Mouse (Mus musculus) layer of hippocampus, postnatal 10 days (tissue): Measurements from ENCODE around the gene Slc35c1. TPM values are rescaled to one million over a fixed set of nuclear protein-coding genes. Genes with fewer than 3 reads are reported as not detected.

Experiments
- DNase-seq, 2 experiments: peaks; one replicate each; pipeline ENCODE4 v3.0.0; 2021; ENCODE audit warnings: low spot score in 2 of 2
- total RNA-seq, 2 experiments: library from RNA; stranded (reverse); gene quantifications; 2 replicates each; pipeline ENCODE4 v1.2.3; 2021

The Slc35c1 gene
- total RNA-seq, 2 experiments from 2014 or later = 17.1 to 17.2 TPM

- no peak for DNase-seq
Measured at GRCm38 (mm10) chr2:92405687-92406086, 54.7 kb downstream of the Slc35c1 start.

GRCm38 (mm10) chr2:92404737-92405136 lies 55.6 kb downstream of the Slc35c1 start:
- DNase-seq = no peak

GRCm38 (mm10) chr2:92403776-92404319 lies 56.5 kb downstream of the Slc35c1 start:
- DNase-seq = no peak

Other genes starting within 250 kb of the Slc35c1 start
- 10 to 100 TPM; 37.0 to 41.5 TPM for gene Pex16, start 85.9 kb downstream of the Slc35c1 start, total RNA-seq
- under 1 TPM; 0.45 to 0.64 TPM for gene Large2, start 85.7 kb downstream of the Slc35c1 start, total RNA-seq
- 1 to 10 TPM; 5.1 to 5.7 TPM for gene 1700029I15Rik, start 78.0 kb downstream of the Slc35c1 start, total RNA-seq
- 100 to 1,000 TPM; 385 to 403 TPM for gene Mapk8ip1, start 59.3 kb downstream of the Slc35c1 start, total RNA-seq
- 10 to 100 TPM; 89.1 to 94.8 TPM for gene Cry2, start 26.5 kb downstream of the Slc35c1 start, total RNA-seq
- 100 to 1,000 TPM; 157 to 159 TPM for gene Chst1, start 139.2 kb upstream of the Slc35c1 start, total RNA-seq